Mouse (Mus musculus): Measurements from ENCODE around the gene Odf4. TPM values are rescaled to one million over a fixed set of nuclear protein-coding genes. Genes with fewer than 3 reads are reported as not detected.

The Odf4 gene
- polyA plus RNA-seq, 1 experiment, result not detected

- Histone ChIP-seq H3K27me3 (ENCODE audit: control insufficient read depth, insufficient read depth, insufficient read length) (no peaks in the 10 kb centered on the region), H3K36me3 (ENCODE audit: control insufficient read depth, insufficient read depth) (peaks cover 27% of the 10 kb centered on the region), H3K4me3 (ENCODE audit: insufficient read depth, poor library complexity, severe bottlenecking) (no peak overlapping the region), H3K79me3 (ENCODE audit: low read depth) (peaks cover 15% of the 10 kb centered on the region), H3K79me2 (ENCODE audit: control insufficient read depth, insufficient read depth) (peaks cover 26% of the 10 kb centered on the region), H3ac (ENCODE audit: control insufficient read depth, insufficient read length, low read depth) (no peak overlapping the region)
- no peak for TF ChIP-seq CTCF (IDR thresholded peaks at IDR 0.05; ENCODE audit: control insufficient read depth, insufficient read depth, insufficient read length)
- no peak for TF ChIP-seq MYOD1 (IDR thresholded peaks at IDR 0.05; ENCODE audit: control insufficient read depth, insufficient read length, low read depth)
- TF ChIP-seq MAX (IDR thresholded peaks at IDR 0.05), result no peak
- no peak for TF ChIP-seq FOSL1 (IDR thresholded peaks at IDR 0.05; ENCODE audit: insufficient read depth, low read length, poor library complexity, severe bottlenecking)
- no peak for TF ChIP-seq CEBPB (IDR thresholded peaks at IDR 0.05; ENCODE audit: low read depth)
- TF ChIP-seq MYOG (IDR thresholded peaks at IDR 0.05; ENCODE audit: control insufficient read depth, extremely low read depth, insufficient read length), result no peak
- TF ChIP-seq USF1 (IDR thresholded peaks at IDR 0.05; ENCODE audit: low read depth), result no peak
Measured at GRCm38 (mm10) chr11:68905138-68905531, 21.7 kb downstream of the Odf4 start.

GRCm38 (mm10) chr11:68904375-68905137, 22.3 kb downstream of the Odf4 start:
- no peaks in the 10 kb centered on the region for H3K27me3 ChIP-seq (ENCODE audit: control insufficient read depth, insufficient read depth, insufficient read length)
- peaks cover 15% of the 10 kb centered on the region for H3K79me3 ChIP-seq (ENCODE audit: low read depth)
- TF ChIP-seq USF1 (IDR thresholded peaks at IDR 0.05; ENCODE audit: low read depth), result no peak
- TF ChIP-seq MYOD1 (IDR thresholded peaks at IDR 0.05; ENCODE audit: control insufficient read depth, insufficient read length, low read depth), result no peak
- no peak for TF ChIP-seq FOSL1 (IDR thresholded peaks at IDR 0.05; ENCODE audit: insufficient read depth, low read length, poor library complexity, severe bottlenecking)
- TF ChIP-seq CEBPB (IDR thresholded peaks at IDR 0.05; ENCODE audit: low read depth), result no peak
- no peak for TF ChIP-seq MYOG (IDR thresholded peaks at IDR 0.05; ENCODE audit: control insufficient read depth, extremely low read depth, insufficient read length)
- TF ChIP-seq MAX (IDR thresholded peaks at IDR 0.05), result no peak
- TF ChIP-seq CTCF (IDR thresholded peaks at IDR 0.05; ENCODE audit: control insufficient read depth, insufficient read depth, insufficient read length), result no peak
- peaks cover 26% of the 10 kb centered on the region for H3K79me2 ChIP-seq (ENCODE audit: control insufficient read depth, insufficient read depth)
- H3ac ChIP-seq (ENCODE audit: control insufficient read depth, insufficient read length, low read depth), result no peak overlapping the region
- no peak overlapping the region for H3K4me3 ChIP-seq (ENCODE audit: insufficient read depth, poor library complexity, severe bottlenecking)
- H3K36me3 ChIP-seq (ENCODE audit: control insufficient read depth, insufficient read depth), result peaks cover 27% of the 10 kb centered on the region

GRCm38 (mm10) chr11:68903775-68904174, 23.1 kb downstream of the Odf4 start:
- Histone ChIP-seq H3K27me3 (ENCODE audit: control insufficient read depth, insufficient read depth, insufficient read length) (no peaks in the 10 kb centered on the region), H3K79me3 (ENCODE audit: low read depth) (peaks cover 15% of the 10 kb centered on the region), H3K4me3 (ENCODE audit: insufficient read depth, poor library complexity, severe bottlenecking) (no peak overlapping the region), H3ac (ENCODE audit: control insufficient read depth, insufficient read length, low read depth) (no peak overlapping the region), H3K79me2 (ENCODE audit: control insufficient read depth, insufficient read depth) (peaks cover 26% of the 10 kb centered on the region), H3K36me3 (ENCODE audit: control insufficient read depth, insufficient read depth) (peaks cover 27% of the 10 kb centered on the region)
- no peak for TF ChIP-seq MYOG (IDR thresholded peaks at IDR 0.05; ENCODE audit: control insufficient read depth, extremely low read depth, insufficient read length)
- TF ChIP-seq MAX (IDR thresholded peaks at IDR 0.05), result no peak
- TF ChIP-seq CEBPB (IDR thresholded peaks at IDR 0.05; ENCODE audit: low read depth), result no peak
- no peak for TF ChIP-seq FOSL1 (IDR thresholded peaks at IDR 0.05; ENCODE audit: insufficient read depth, low read length, poor library complexity, severe bottlenecking)
- no peak for TF ChIP-seq MYOD1 (IDR thresholded peaks at IDR 0.05; ENCODE audit: control insufficient read depth, insufficient read length, low read depth)
- no peak for TF ChIP-seq CTCF (IDR thresholded peaks at IDR 0.05; ENCODE audit: control insufficient read depth, insufficient read depth, insufficient read length)
- TF ChIP-seq USF1 (IDR thresholded peaks at IDR 0.05; ENCODE audit: low read depth), result no peak

- Histone ChIP-seq H3K27me3 (ENCODE audit: control insufficient read depth, insufficient read depth, insufficient read length) (no peaks in the 10 kb centered on the region), H3K79me3 (ENCODE audit: low read depth) (peaks cover 15% of the 10 kb centered on the region), H3ac (ENCODE audit: control insufficient read depth, insufficient read length, low read depth) (peak overlapping the region; percentile 35), H3K4me3 (ENCODE audit: insufficient read depth, poor library complexity, severe bottlenecking) (peak overlapping the region; percentile 99), H3K36me3 (ENCODE audit: control insufficient read depth, insufficient read depth) (peaks cover 27% of the 10 kb centered on the region), H3K79me2 (ENCODE audit: control insufficient read depth, insufficient read depth) (peaks cover 26% of the 10 kb centered on the region)
- no peak for TF ChIP-seq MYOD1 (IDR thresholded peaks at IDR 0.05; ENCODE audit: control insufficient read depth, insufficient read length, low read depth)
- no peak for TF ChIP-seq FOSL1 (IDR thresholded peaks at IDR 0.05; ENCODE audit: insufficient read depth, low read length, poor library complexity, severe bottlenecking)
- TF ChIP-seq CEBPB (IDR thresholded peaks at IDR 0.05; ENCODE audit: low read depth), result no peak
- no peak for TF ChIP-seq USF1 (IDR thresholded peaks at IDR 0.05; ENCODE audit: low read depth)
- TF ChIP-seq MYOG (IDR thresholded peaks at IDR 0.05; ENCODE audit: control insufficient read depth, extremely low read depth, insufficient read length), result no peak
- no peak for TF ChIP-seq CTCF (IDR thresholded peaks at IDR 0.05; ENCODE audit: control insufficient read depth, insufficient read depth, insufficient read length)
- no peak for TF ChIP-seq MAX (IDR thresholded peaks at IDR 0.05)
Measured at GRCm38 (mm10) chr11:68902823-68903222, 24.1 kb downstream of the Odf4 start.

GRCm38 (mm10) chr11:68902367-68902766, 24.5 kb downstream of the Odf4 start:
- H3K79me3 ChIP-seq (ENCODE audit: low read depth), result peaks cover 15% of the 10 kb centered on the region
- peaks cover 27% of the 10 kb centered on the region for H3K36me3 ChIP-seq (ENCODE audit: control insufficient read depth, insufficient read depth)
- peak overlapping the region; percentile 99 for H3K4me3 ChIP-seq (ENCODE audit: insufficient read depth, poor library complexity, severe bottlenecking)
- no peak for TF ChIP-seq CTCF (IDR thresholded peaks at IDR 0.05; ENCODE audit: control insufficient read depth, insufficient read depth, insufficient read length)
- H3K27me3 ChIP-seq (ENCODE audit: control insufficient read depth, insufficient read depth, insufficient read length), result no peaks in the 10 kb centered on the region
- peaks cover 26% of the 10 kb centered on the region for H3K79me2 ChIP-seq (ENCODE audit: control insufficient read depth, insufficient read depth)
- H3ac ChIP-seq (ENCODE audit: control insufficient read depth, insufficient read length, low read depth), result peak overlapping the region; percentile 72

GRCm38 (mm10) chr11:68902047-68902364, 24.9 kb downstream of the Odf4 start:
- H3K27me3 ChIP-seq (ENCODE audit: control insufficient read depth, insufficient read depth, insufficient read length), result no peaks in the 10 kb centered on the region
- H3K36me3 ChIP-seq (ENCODE audit: control insufficient read depth, insufficient read depth), result peaks cover 27% of the 10 kb centered on the region

More at GRCm38 (mm10) chr11:68902047-68902364, 24.9 kb downstream of the Odf4 start:
- peaks cover 15% of the 10 kb centered on the region for H3K79me3 ChIP-seq (ENCODE audit: low read depth)
- peak overlapping the region; percentile 96 for H3ac ChIP-seq (ENCODE audit: control insufficient read depth, insufficient read length, low read depth)
- peak overlapping the region; percentile 99 for H3K4me3 ChIP-seq (ENCODE audit: insufficient read depth, poor library complexity, severe bottlenecking)
- no peak for TF ChIP-seq CEBPB (IDR thresholded peaks at IDR 0.05; ENCODE audit: low read depth)
- no peak for TF ChIP-seq MYOG (IDR thresholded peaks at IDR 0.05; ENCODE audit: control insufficient read depth, extremely low read depth, insufficient read length)
- TF ChIP-seq USF1 (IDR thresholded peaks at IDR 0.05; ENCODE audit: low read depth), result no peak
- no peak for TF ChIP-seq MAX (IDR thresholded peaks at IDR 0.05)
- no peak for TF ChIP-seq MYOD1 (IDR thresholded peaks at IDR 0.05; ENCODE audit: control insufficient read depth, insufficient read length, low read depth)
- no peak for TF ChIP-seq CTCF (IDR thresholded peaks at IDR 0.05; ENCODE audit: control insufficient read depth, insufficient read depth, insufficient read length)
- no peak for TF ChIP-seq FOSL1 (IDR thresholded peaks at IDR 0.05; ENCODE audit: insufficient read depth, low read length, poor library complexity, severe bottlenecking)
- H3K79me2 ChIP-seq (ENCODE audit: control insufficient read depth, insufficient read depth), result peaks cover 26% of the 10 kb centered on the region

All from C2C12 (cell line).